Mouse (Mus musculus) common myeloid progenitor, adult 5-6 weeks (primary cell): ENCODE measurements around the gene Ppid. TPM values are rescaled to one million over a fixed set of nuclear protein-coding genes. Genes with fewer than 3 reads are reported as not detected.

Source experiments
- ATAC-seq: replicated peaks from 2 replicates; pipeline ENCODE4 v1.8.0; 2016; ENCODE audit warnings: low read depth, mild to moderate bottlenecking, moderate TSS enrichment, inconsistent platforms; ENCODE audit not compliant: poor library complexity, severe bottlenecking
- total RNA-seq: library from RNA; stranded (forward); fragments of 200-1000, 187-1606 nt; gene quantifications from 2 replicates; pipeline ENCODE4 v1.2.3, GENCODE M21; 2017

The Ppid gene
- 299 and 348 TPM in 2 replicates for total RNA-seq

GRCm38 (mm10) chr3:79590863-79591792 is at the start of gene Ppid:
TSS of gene Ppid (plus strand) at chr3:79591342.
- peak; percentile 86 for ATAC-seq

DNA sequence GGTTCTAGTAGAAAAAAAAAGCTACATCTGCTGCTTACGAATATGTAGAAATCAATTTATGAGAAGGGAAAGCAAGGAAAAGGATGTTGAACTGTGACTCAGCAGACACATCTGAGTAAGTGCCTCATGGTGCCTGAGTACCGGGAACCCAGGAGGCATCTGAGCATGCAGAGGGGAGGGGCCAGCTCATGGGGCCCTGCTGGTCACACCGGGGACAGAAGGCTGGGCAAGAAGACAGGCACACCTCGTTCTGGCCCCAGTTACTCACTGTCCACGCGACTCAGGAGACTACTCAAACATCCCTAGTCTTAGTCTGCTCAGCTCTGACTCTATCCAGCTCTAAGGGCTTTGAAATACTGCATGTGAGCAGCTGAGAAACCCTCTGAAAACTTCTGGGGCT is 48.6 kb upstream of the Ppid start:
- peak; percentile 88 for ATAC-seq

DNA sequence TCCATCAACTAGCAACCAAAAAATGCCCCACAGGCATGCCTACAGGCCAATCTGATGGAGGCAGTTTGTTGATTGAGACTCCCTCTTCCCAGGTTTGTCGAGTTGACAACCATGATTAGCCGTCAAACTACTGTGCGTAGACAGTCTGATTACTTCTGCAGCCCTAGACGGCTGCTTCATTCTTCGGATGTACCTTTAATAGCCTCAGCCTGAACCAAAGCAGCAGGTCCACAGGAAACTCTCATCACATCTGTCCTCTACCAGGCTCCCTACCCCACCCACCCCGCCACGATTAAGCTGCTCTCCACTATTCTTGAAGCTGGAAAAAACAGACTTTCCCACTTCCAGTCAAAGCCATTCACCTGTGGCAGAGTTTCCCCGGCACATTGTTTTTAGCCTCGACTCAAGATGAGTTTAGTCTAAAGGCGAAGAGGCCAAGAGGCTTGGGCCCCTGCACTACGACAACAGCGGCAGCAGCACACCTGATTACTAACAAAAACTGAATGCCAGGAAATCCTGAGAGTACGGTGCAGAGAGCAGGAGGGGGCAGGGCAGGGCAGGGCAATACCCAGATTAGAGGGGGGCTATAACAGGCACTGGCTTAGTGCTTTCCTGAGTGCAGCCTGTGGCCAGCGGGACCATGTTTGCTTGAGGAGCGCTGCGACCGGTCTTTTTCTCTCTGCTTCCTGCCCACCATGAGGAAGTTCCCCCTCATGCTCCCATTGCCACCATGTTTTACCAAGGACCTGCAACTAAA is 42.3 kb upstream of the Ppid start:
- peak; percentile 45; the same call in 1 of the 2 replicates for ATAC-seq

DNA sequence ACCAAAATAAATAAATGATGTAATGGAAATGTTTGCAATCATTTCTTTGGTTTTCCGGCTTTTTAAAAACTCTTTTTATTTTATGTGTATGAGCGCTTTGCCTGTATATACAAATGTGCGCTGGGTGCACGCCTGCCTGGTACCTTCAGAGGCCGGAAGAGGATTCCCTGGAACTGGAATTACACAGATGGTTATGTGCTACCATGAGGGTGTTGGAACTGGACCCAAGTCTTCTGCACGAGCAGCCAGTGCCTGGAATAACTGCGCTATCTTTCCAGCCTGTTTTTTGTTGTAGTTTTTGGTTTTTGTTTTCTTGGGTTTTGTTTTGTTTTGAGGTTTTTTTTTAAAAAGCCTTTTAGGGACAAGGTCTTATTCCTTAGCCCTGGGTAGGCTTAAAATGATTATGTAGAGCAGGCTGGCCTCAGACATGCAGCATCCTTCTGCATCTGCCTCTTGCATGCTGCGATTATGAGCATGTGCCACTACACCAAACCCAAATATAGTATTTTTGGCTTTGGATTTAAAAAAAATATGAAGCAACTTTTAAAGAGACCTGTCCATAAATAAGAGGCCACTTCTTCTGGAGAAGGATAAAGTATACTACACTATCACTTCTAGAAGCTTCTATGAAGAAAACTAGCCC is 41.3 kb upstream of the Ppid start:
- no peak for ATAC-seq

- ATAC-seq: no peak
Measured at GRCm38 (mm10) chr3:79551826-79552552, 39.2 kb upstream of the Ppid start.

GRCm38 (mm10) chr3:79553779-79554178 is 37.4 kb upstream of the Ppid start:
- no peak for ATAC-seq

- no peak for ATAC-seq
Measured at GRCm38 (mm10) chr3:79555061-79555460, 36.1 kb upstream of the Ppid start.

GRCm38 (mm10) chr3:79559021-79559772 is 31.9 kb upstream of the Ppid start:
- ATAC-seq: peak; percentile 62

- no peak for ATAC-seq
Measured at GRCm38 (mm10) chr3:79559773-79560045, 31.4 kb upstream of the Ppid start.

DNA sequence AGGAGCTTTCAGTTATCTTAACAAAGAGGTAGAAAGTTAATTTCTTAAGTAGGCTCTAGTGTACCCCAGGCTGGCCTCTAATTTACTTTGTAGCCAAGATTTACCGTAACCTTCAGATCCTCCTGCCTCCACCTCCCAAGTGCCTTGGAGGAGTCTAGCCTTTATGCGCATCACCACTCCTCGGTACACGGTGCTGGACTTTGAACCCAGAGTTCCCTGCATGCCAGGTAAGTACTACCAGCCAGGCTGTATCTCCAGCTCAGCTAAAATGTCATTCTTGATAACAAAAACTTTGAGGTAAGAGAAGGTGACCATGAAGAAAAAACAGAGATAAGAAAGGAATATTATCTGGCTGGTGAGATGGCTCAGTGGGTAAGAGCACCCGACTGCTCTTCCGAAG is 30.6 kb upstream of the Ppid start:
- no peak for ATAC-seq

GRCm38 (mm10) chr3:79561784-79562715 is 29.1 kb upstream of the Ppid start:
- no peak for ATAC-seq

DNA sequence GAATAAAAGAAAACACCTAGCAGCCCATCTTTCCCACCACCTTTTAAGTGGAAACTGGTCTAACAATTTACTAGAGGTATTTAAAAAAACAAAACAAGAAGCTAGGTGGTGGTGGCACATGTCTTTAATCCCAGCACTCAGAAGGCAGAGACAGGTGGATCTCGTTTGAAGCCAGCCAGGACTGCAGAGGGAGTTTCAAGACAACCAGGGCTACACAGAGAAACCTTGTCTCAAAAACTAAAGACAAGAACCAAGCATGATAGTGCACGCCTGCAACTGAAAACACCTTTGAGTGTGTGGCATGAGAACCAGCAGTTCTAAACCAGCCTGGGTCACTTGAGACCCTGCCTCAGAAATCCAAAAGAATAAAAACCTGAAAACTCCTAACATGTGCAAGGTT is 27.6 kb upstream of the Ppid start:
- ATAC-seq: no peak

- ATAC-seq: no peak
Measured at GRCm38 (mm10) chr3:79564875-79565606, 26.1 kb upstream of the Ppid start.

- 0 out of 2 replicates have a peak, but pooled peaks have one; percentile 3 for ATAC-seq
Measured at GRCm38 (mm10) chr3:79566716-79567691, 24.1 kb upstream of the Ppid start.

- ATAC-seq: peak; percentile 81
Measured at GRCm38 (mm10) chr3:79567703-79568362, 23.3 kb upstream of the Ppid start, which contains the start of gene Fnip2. TSS of gene Fnip2 (minus strand) at chr3:79567796.
